In genomic region chr13:51551824-51552223, GRCm38 (mm10) we compare ENCODE assay signal across 20 mouse cellular contexts. TPM values are rescaled to one million over a fixed set of nuclear protein-coding genes. Genes with fewer than 3 reads are reported as not detected.
"Had no signal": no experiment of that assay in that cellular context is flagged by ENCODE, and none has a peak within 500 bp of the region (broad histone marks: within the 10 kb centered on the region; RNA-seq: fewer than 3 reads in every experiment).

No protein-coding gene starts in this region.

- H3K9ac ChIP-seq: limb, embryonic 12.5 days; limb, embryonic 15.5 days; liver, embryonic 14.5 days; liver, postnatal 0 days; lung, embryonic 14.5 days; midbrain, embryonic 12.5 days had no signal

- H3K4me3 ChIP-seq: limb, embryonic 12.5 days; limb, embryonic 15.5 days; midbrain, embryonic 12.5 days had no signal

- H3K4me2 ChIP-seq: limb, embryonic 12.5 days; limb, embryonic 15.5 days; liver, embryonic 11.5 days; lung, embryonic 14.5 days; midbrain, embryonic 12.5 days had no signal

- ATAC-seq: liver, postnatal 0 days; lung, postnatal 0 days had no signal

- H3K27ac ChIP-seq: limb, embryonic 12.5 days; limb, embryonic 15.5 days; liver, embryonic 14.5 days; macrophage; midbrain, embryonic 12.5 days; stomach, postnatal 0 days had no signal

- DNase-seq: kidney, adult 9 months; kidney, postnatal 14 days; kidney, postnatal 4 days; left cerebral cortex, postnatal 4 days; liver, postnatal 0 days; lung, embryonic 14.5 days; right cerebral cortex, postnatal 25 days; spleen, adult 18-20 months; thymus, adult 2 months; thymus, postnatal 14 days; thymus, postnatal 4 days had no signal

- H3K36me3 ChIP-seq: limb, embryonic 12.5 days; limb, embryonic 15.5 days; midbrain, embryonic 12.5 days had no signal

- H3K4me1 ChIP-seq: limb, embryonic 12.5 days; limb, embryonic 15.5 days had no signal

- H3K9me3 ChIP-seq: limb, embryonic 12.5 days; limb, embryonic 15.5 days; midbrain, embryonic 12.5 days had no signal

- H3K27me3 ChIP-seq: limb, embryonic 12.5 days; limb, embryonic 15.5 days; midbrain, embryonic 12.5 days had no signal

RNA-seq across cellular contexts. Expression of gene Shc3, which starts 17.4 kb away (rescaled TPM):
- total RNA-seq: megakaryocyte, adult 5-6 weeks had no signal
- polyA plus RNA-seq: liver, embryonic 11.5 days; lung, embryonic 14.5 days; macrophage had no signal
